Comparison of ENCODE assay signal across 25 mouse cellular contexts in genomic region chr13:104155106-104155505, GRCm38 (mm10). TPM values are rescaled to one million over a fixed set of nuclear protein-coding genes. Genes with fewer than 3 reads are reported as not detected.
DNase-seq lines count a peak whose midpoint lies in the region; ATAC-seq and TF ChIP-seq lines count a peak whose summit lies in the region.
"Had no signal": no experiment of that assay in that cellular context is flagged by ENCODE, and none has a peak within 500 bp of the region (broad histone marks: within the 10 kb centered on the region; RNA-seq: fewer than 3 reads in every experiment).

No protein-coding gene starts in this region.

- TF ChIP-seq POLR2A in embryonic fibroblast, embryonic 13.5 days (IDR thresholded peaks at IDR 0.05; ENCODE audit: low read depth, low read length) = no peak

- no peak for TF ChIP-seq CTCF in embryonic fibroblast, embryonic 13.5 days (IDR thresholded peaks at IDR 0.05; ENCODE audit: borderline replicate concordance, insufficient read depth, low read length)

- H3K36me3 ChIP-seq in embryonic facial prominence, embryonic 13.5 days = peaks cover 42% of the 10 kb centered on the region
- peaks cover 71% of the 10 kb centered on the region for H3K36me3 ChIP-seq in embryonic facial prominence, embryonic 10.5 days (replicated peaks)
- H3K36me3 ChIP-seq in embryonic facial prominence, embryonic 14.5 days (ENCODE audit: control insufficient read depth, insufficient read depth, low read length) = peaks cover 50% of the 10 kb centered on the region

- H3K4me2 ChIP-seq in embryonic facial prominence, embryonic 13.5 days = no peak overlapping the region
- no peak overlapping the region for H3K4me2 ChIP-seq in embryonic facial prominence, embryonic 14.5 days (ENCODE audit: low read depth, low read length)
- H3K4me2 ChIP-seq: embryonic facial prominence, embryonic 12.5 days; forebrain, embryonic 12.5 days had no signal

- no peak overlapping the region for H3K9ac ChIP-seq in embryonic facial prominence, embryonic 13.5 days
- H3K9ac ChIP-seq in embryonic facial prominence, embryonic 14.5 days (ENCODE audit: low read depth, low read length) = no peak overlapping the region
- H3K9ac ChIP-seq: embryonic facial prominence, embryonic 12.5 days; forebrain, embryonic 12.5 days had no signal

- peaks cover 11% of the 10 kb centered on the region; the same call in 1 of the 2 replicates for H3K4me1 ChIP-seq in embryonic facial prominence, embryonic 13.5 days
- no peaks in the 10 kb centered on the region for H3K4me1 ChIP-seq in embryonic facial prominence, embryonic 10.5 days
- H3K4me1 ChIP-seq in embryonic facial prominence, embryonic 14.5 days (ENCODE audit: control insufficient read depth, insufficient read depth, low read length) = 0 out of 2 replicates have a peak, but pooled peaks cover 4% of the 10 kb centered on the region
- H3K4me1 ChIP-seq in embryonic fibroblast, embryonic 13.5 days (ENCODE audit: control insufficient read depth, insufficient read depth, low read length) = peaks cover 7% of the 10 kb centered on the region
- H3K4me1 ChIP-seq: embryonic facial prominence, embryonic 12.5 days; forebrain, embryonic 10.5 days; forebrain, embryonic 12.5 days had no signal

- 66% methylated on average over 7 of the region's 7 CpGs for WGBS in embryonic facial prominence, embryonic 13.5 days
- WGBS in embryonic facial prominence, embryonic 10.5 days = 93% methylated on average over 7 of the region's 7 CpGs
- 76% methylated on average over 7 of the region's 7 CpGs for WGBS in embryonic facial prominence, embryonic 14.5 days

- H3K27me3 ChIP-seq in embryonic facial prominence, embryonic 13.5 days = no peaks in the 10 kb centered on the region
- no peaks in the 10 kb centered on the region for H3K27me3 ChIP-seq in embryonic facial prominence, embryonic 10.5 days (replicated peaks; ENCODE audit: low read depth, poor library complexity, severe bottlenecking)
- H3K27me3 ChIP-seq in embryonic facial prominence, embryonic 14.5 days (replicated peaks; ENCODE audit: control insufficient read depth, insufficient read depth, low read length) = no peaks in the 10 kb centered on the region
- H3K27me3 ChIP-seq: CH12.LX; embryonic facial prominence, embryonic 12.5 days; forebrain, embryonic 12.5 days; Patski had no signal

- DNase-seq in embryonic facial prominence, embryonic 10.5 days (ENCODE audit: low spot score) = no peak
- no peak for DNase-seq in embryonic facial prominence, embryonic 14.5 days (ENCODE audit: low spot score)
- DNase-seq in T-cell, adult 2 months (ENCODE audit: low spot score) = no peak
- DNase-seq: adrenal gland, adult 2 months; adrenal gland, postnatal 10 days; adrenal gland, postnatal 25 days; B cell, adult 2 months; cerebellum, adult 11 months; cerebellum, adult 18-20 months; cerebellum, adult 8-10 months; cerebellum, adult 9-11 months; cerebellum, postnatal 14 days; cerebellum, postnatal 36 days; embryo, embryonic 11 days had no signal

- peak overlapping the region; percentile 39 for H3K27ac ChIP-seq in embryonic facial prominence, embryonic 13.5 days
- no peak overlapping the region for H3K27ac ChIP-seq in embryonic facial prominence, embryonic 10.5 days (replicated peaks)
- peak overlapping the region; percentile 67 for H3K27ac ChIP-seq in embryonic facial prominence, embryonic 14.5 days (replicated peaks; ENCODE audit: low read depth, low read length)
- peak overlapping the region; percentile 91 for H3K27ac ChIP-seq in embryonic fibroblast, embryonic 13.5 days (ENCODE audit: insufficient read depth, low read length)
- H3K27ac ChIP-seq: embryonic facial prominence, embryonic 12.5 days; forebrain, embryonic 10.5 days; forebrain, embryonic 12.5 days had no signal

- no peaks in the 10 kb centered on the region for H3K9me3 ChIP-seq in embryonic facial prominence, embryonic 13.5 days
- H3K9me3 ChIP-seq in embryonic facial prominence, embryonic 10.5 days = no peaks in the 10 kb centered on the region
- H3K9me3 ChIP-seq in embryonic facial prominence, embryonic 14.5 days (ENCODE audit: control insufficient read depth, low read length) = no peaks in the 10 kb centered on the region
- H3K9me3 ChIP-seq: embryonic facial prominence, embryonic 12.5 days; forebrain, embryonic 10.5 days; forebrain, embryonic 12.5 days; G1E had no signal

- no peak overlapping the region for H3K4me3 ChIP-seq in embryonic facial prominence, embryonic 13.5 days
- no peak overlapping the region for H3K4me3 ChIP-seq in embryonic facial prominence, embryonic 10.5 days
- no peak overlapping the region for H3K4me3 ChIP-seq in embryonic facial prominence, embryonic 14.5 days (ENCODE audit: low read depth, low read length)
- no peak overlapping the region for H3K4me3 ChIP-seq in embryonic fibroblast, embryonic 13.5 days (ENCODE audit: insufficient read depth, low read length)
- H3K4me3 ChIP-seq: embryonic facial prominence, embryonic 12.5 days; forebrain, embryonic 10.5 days; forebrain, embryonic 12.5 days had no signal

- ATAC-seq in embryonic facial prominence, embryonic 13.5 days (ENCODE audit: insufficient number of reproducible peaks, insufficient read depth, low FRiP score, low TSS enrichment, low read depth) = no peak
- no peak for ATAC-seq in embryonic facial prominence, embryonic 14.5 days (ENCODE audit: low read depth)
- ATAC-seq: CD4-positive, CD25-positive, alpha-beta regulatory T cell, adult 4 months; forebrain, embryonic 14.5 days; forebrain, embryonic 16.5 days had no signal

RNA-seq across cellular contexts. Expression of gene Trappc13, which starts 23.2 kb away (rescaled TPM):
- 64.5 and 67.9 TPM in 2 replicates for polyA plus RNA-seq in embryonic facial prominence, embryonic 13.5 days (2015; fragmentation: Nextera tagmentation; extraction: Ambion mirVana)
- 74.9 and 81.2 TPM in 2 replicates for polyA plus RNA-seq in embryonic facial prominence, embryonic 10.5 days (2016; fragmentation: Nextera tagmentation; extraction: Ambion mirVana)
- 50.6 and 50.8 TPM in 2 replicates for polyA plus RNA-seq in embryonic facial prominence, embryonic 14.5 days (2014; fragmentation: Nextera tagmentation; extraction: Ambion mirVana)
- polyA plus RNA-seq in embryonic fibroblast, embryonic 13.5 days (2011; ENCODE audit: insufficient read length, low read depth, missing spikeins) = 55.4 and 57.5 TPM in 2 replicates

RNA-seq across cellular contexts. Expression of gene Trim23, which starts 23.5 kb away (rescaled TPM):
- polyA plus RNA-seq in embryonic facial prominence, embryonic 13.5 days (2015; fragmentation: Nextera tagmentation; extraction: Ambion mirVana) = 21.5 and 22.4 TPM in 2 replicates
- polyA plus RNA-seq in embryonic facial prominence, embryonic 10.5 days (2016; fragmentation: Nextera tagmentation; extraction: Ambion mirVana) = 17.7 and 19.8 TPM in 2 replicates
- polyA plus RNA-seq in embryonic facial prominence, embryonic 14.5 days (2014; fragmentation: Nextera tagmentation; extraction: Ambion mirVana) = 20.6 and 22.2 TPM in 2 replicates
- 17.7 and 22.9 TPM in 2 replicates for polyA plus RNA-seq in embryonic fibroblast, embryonic 13.5 days (2011; ENCODE audit: insufficient read length, low read depth, missing spikeins)

RNA-seq across cellular contexts. Expression of gene Sgtb, which starts 45.6 kb away (rescaled TPM):
- polyA plus RNA-seq in embryonic facial prominence, embryonic 13.5 days (2015; fragmentation: Nextera tagmentation; extraction: Ambion mirVana) = 8.9 and 10.9 TPM in 2 replicates
- 7.9 and 8.1 TPM in 2 replicates for polyA plus RNA-seq in embryonic facial prominence, embryonic 10.5 days (2016; fragmentation: Nextera tagmentation; extraction: Ambion mirVana)
- 8.0 and 8.9 TPM in 2 replicates for polyA plus RNA-seq in embryonic facial prominence, embryonic 14.5 days (2014; fragmentation: Nextera tagmentation; extraction: Ambion mirVana)
- 6.8 and 7.2 TPM in 2 replicates for polyA plus RNA-seq in embryonic fibroblast, embryonic 13.5 days (2011; ENCODE audit: insufficient read length, low read depth, missing spikeins)

RNA-seq across cellular contexts. Expression of gene Nln, which starts 45.7 kb away (rescaled TPM):
- polyA plus RNA-seq in embryonic facial prominence, embryonic 13.5 days (2015; fragmentation: Nextera tagmentation; extraction: Ambion mirVana) = 13.0 and 14.6 TPM in 2 replicates
- 20.2 and 20.8 TPM in 2 replicates for polyA plus RNA-seq in embryonic facial prominence, embryonic 10.5 days (2016; fragmentation: Nextera tagmentation; extraction: Ambion mirVana)
- polyA plus RNA-seq in embryonic facial prominence, embryonic 14.5 days (2014; fragmentation: Nextera tagmentation; extraction: Ambion mirVana) = 20.2 and 21.5 TPM in 2 replicates
- 39.9 and 44.0 TPM in 2 replicates for polyA plus RNA-seq in embryonic fibroblast, embryonic 13.5 days (2011; ENCODE audit: insufficient read length, low read depth, missing spikeins)
